Mouse (Mus musculus) CD4-positive, CD25-positive, alpha-beta regulatory T cell, adult 4 months (primary cell): ENCODE data around the gene Add2. TPM values are rescaled to one million over a fixed set of nuclear protein-coding genes. Genes with fewer than 3 reads are reported as not detected.

Source experiments
- ATAC-seq: one replicate; pipeline ENCODE4 v1.8.0; 2017
- polyA plus RNA-seq, 2 experiments: library from polyadenylated mRNA; unstranded; fragments of 100-300 nt; shearing (Covaris generic); gene quantifications; one replicate each; pipeline ENCODE4 v1.2.1; 2017

Add2 gene
- polyA plus RNA-seq, 2 experiments from 2014 or later, result not detected

DNA sequence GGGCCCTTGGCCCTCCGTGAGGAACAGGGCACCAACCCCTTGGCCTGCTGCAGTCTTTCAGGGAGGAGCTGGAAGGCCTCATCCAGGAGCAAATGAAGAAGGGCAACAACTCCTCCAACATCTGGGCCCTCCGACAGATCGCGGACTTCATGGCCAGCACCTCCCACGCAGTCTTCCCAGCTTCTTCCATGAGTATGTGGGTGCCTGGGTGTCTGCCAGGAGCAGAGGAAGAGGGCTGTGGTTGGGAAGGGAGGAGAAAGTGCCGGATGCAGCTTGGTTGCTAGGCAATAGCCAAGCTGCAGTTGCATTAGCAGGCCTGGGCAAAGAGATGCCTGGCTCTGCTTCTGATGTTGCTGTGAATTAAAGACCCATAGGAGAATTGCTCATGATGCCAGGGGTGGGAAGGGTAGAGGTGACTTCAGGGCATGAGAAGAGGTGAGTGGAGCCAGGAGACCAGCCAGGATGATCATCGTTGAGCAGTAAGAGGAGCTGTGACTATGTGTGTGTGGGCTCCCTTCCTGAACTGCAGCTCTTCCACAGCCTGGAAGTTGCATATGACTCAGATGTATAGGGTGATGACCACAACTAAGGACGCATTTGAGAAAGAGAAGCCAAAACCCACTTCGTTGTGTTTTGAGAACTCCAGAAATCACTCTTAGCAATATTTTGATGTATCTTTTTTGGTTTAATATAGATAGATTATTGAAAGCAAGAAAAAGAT is 58.5 kb downstream of the Add2 start:
- ATAC-seq, result no peak

GRCm38 (mm10) chr6:86087813-86088212 is 59.3 kb downstream of the Add2 start:
- no peak for ATAC-seq

DNA sequence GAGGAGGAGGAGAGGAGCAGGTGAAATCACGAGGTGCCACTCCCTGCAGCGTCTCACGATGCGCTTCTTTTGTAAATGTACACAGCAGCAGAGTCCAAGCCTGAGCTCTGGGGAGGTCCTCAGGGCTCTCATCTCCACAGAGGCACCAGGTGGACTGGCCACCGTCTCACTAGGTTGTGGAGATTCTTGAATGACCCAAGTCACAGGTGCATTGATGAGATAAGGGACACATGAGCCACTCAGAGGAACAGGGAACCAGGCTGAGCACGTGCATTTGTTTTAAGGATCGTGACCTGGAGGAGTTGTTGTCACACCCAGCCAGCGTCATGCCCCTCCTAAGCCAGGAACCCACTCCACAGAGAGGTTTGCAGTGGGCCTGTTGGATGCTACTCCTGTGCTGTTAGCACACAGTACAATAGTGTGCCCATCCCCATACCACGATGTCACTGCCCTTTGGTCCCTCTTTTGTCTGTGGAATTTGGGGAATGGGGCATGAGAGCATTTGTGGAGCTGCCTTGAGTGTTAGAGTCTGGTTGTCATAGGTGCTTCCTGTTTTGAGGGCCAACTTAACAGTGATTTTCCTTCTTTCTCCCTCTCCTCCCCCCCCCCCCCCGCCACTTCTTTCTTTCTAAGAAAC is 65.8 kb downstream of the Add2 start:
- no peak for ATAC-seq

- ATAC-seq, result no peak
These were observed 67.0 kb downstream of the Add2 start for GRCm38 (mm10) chr6:86095518-86095917.

GRCm38 (mm10) chr6:86096733-86097132 is 68.3 kb downstream of the Add2 start:
- ATAC-seq, result no peak

GRCm38 (mm10) chr6:86097155-86097554 is 68.7 kb downstream of the Add2 start:
- ATAC-seq, result no peak

GRCm38 (mm10) chr6:86099003-86099402 is 70.5 kb downstream of the Add2 start:
- no peak for ATAC-seq

DNA sequence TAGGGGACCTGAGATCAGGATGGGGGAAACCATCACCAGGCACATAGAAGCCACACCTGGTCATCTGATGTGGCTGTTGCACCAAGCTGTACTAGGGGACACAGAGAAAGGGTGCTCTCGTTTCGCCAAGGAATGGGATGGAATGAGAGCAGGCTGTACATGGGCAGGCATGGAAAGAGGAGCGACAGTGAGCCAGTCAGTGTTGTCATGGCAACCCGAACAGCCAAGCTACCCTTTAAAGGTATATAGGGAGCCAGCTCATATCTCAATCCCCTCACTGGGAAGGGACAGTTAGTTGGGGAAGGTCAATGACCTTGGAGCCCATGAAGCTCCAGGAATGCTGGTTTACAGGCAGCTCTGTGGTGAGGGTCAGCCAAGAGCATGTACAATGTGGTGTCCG is 73.0 kb downstream of the Add2 start:
- no peak for ATAC-seq

- ATAC-seq, result no peak
These were observed 74.4 kb downstream of the Add2 start for GRCm38 (mm10) chr6:86102874-86103273.

- no peak for ATAC-seq
These were observed 75.1 kb downstream of the Add2 start for GRCm38 (mm10) chr6:86103614-86104013.

- no peak for ATAC-seq
These were observed 76.2 kb downstream of the Add2 start for GRCm38 (mm10) chr6:86104719-86105118.

DNA sequence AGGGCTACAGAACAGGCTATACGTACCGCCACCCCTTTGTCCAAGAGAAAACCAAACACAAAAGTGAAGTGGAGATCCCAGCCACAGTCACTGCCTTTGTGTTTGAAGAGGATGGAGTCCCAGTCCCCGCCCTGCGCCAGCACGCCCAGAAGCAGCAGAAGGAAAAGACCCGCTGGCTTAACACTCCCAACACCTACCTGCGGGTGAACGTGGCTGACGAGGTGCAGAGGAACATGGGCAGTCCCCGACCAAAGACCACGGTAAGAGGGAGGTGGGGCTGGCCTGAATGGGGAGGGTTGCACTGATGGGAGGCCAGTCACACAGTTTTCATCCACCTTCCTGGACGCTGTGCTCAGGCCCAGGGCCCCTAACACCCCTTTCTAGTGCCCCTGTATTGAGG is 77.6 kb downstream of the Add2 start:
- ATAC-seq, result no peak

DNA sequence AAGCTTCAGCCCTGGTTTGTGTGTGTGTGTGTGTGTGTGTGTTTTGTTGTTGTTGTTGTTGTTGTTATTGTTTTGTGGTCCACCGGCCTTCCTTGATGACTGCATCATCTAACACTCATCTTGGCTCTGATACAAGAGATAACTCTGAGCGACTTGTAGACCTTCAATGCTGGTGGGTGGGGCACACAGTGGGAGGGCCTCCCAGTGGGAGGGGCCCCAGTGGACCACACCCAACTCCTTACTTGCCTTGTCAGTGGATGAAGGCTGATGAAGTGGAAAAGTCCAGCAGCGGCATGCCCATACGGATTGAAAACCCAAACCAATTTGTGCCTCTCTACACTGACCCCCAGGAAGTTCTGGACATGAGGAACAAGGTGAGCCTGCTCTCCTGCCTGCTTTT is 78.6 kb downstream of the Add2 start:
- no peak for ATAC-seq

GRCm38 (mm10) chr6:86115843-86116242 is 87.4 kb downstream of the Add2 start:
- no peak for ATAC-seq

GRCm38 (mm10) chr6:86123057-86123456 is 94.6 kb downstream of the Add2 start:
- ATAC-seq, result no peak

GRCm38 (mm10) chr6:86125761-86126160 is 97.3 kb downstream of the Add2 start:
- ATAC-seq, result no peak

DNA sequence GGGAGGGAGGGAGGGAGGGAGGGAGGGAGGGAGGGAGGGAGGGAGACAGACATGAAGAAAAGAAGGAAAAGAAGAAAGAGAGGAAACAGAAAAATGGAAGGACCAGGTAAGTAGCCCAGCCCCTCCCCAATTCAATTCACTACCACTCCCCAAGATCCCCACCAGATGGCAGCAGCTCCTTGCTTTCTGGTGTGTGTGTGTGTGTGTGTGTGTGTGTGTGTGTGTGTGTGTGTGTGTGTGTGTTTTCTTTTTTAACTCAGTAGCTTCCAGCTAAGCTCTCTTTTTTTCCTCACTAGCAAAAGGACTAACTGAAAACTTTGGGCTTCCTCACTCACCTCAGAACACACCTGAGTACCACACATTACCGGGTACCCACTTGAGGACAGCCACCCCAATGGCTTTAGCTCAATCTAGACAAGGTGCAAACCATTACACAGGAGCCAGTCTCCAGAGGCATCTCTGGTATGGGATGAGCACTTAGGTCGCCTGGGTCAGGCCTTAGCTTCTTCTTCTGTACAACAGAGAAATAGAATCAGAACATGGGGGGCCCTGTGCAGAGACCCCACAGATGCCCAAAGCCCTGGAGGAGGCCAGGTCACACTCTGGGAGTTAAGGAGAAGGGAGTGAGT is 98.6 kb downstream of the Add2 start:
- peak; percentile 43 for ATAC-seq

- no peak for ATAC-seq
These were observed 100.0 kb downstream of the Add2 start for GRCm38 (mm10) chr6:86128504-86128903.

- no peak for ATAC-seq
These were observed 101.5 kb downstream of the Add2 start for GRCm38 (mm10) chr6:86129872-86130498.

DNA sequence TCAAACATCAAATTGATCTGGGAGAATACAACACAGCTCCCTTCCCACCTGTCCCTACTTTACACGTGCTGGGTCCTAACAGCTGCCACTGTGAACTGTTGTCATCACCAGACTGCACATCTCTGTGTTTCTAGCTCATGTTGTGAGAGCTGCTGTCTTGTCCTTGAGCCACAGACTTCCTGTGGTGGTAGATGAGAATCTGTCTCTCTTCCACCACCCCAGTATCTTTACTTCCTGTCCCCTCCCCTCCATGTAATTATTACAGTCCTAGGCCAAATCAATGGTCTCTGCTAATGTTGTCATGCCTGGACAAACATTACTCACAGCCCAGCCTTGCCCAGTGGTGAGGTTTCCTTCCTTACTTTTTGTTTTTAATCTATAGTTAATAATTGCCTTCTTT is 105.4 kb downstream of the Add2 start:
- peak; percentile 77 for ATAC-seq

- ATAC-seq, result no peak
These were observed 107.7 kb downstream of the Add2 start for GRCm38 (mm10) chr6:86136206-86136605.

- ATAC-seq, result no peak
These were observed 112.8 kb downstream of the Add2 start for GRCm38 (mm10) chr6:86141284-86141683.

DNA sequence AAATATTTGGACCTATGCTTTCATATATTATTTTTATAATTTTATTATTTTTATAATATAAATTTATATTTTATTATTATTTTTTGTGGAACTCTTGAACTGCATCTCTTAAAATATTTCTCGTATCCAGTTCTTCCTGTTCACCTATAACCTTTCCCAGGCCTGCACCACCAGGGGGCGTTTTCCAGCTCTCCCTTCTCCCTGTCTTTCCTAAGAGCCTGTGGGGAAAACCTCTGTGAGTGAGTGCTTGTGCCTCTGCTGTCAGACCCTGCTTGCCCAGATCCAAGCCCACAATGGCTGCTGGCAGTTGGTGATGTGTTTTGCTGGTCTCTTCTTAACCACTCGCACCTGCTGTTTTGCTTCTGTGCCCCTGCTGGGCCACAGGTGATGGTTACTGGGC is 113.3 kb downstream of the Add2 start:
- ATAC-seq, result no peak

- no peak for ATAC-seq
These were observed 116.5 kb downstream of the Add2 start for GRCm38 (mm10) chr6:86144986-86145385.
